Mouse (Mus musculus): ENCODE results near the gene Chga.

Chga gene

DNA sequence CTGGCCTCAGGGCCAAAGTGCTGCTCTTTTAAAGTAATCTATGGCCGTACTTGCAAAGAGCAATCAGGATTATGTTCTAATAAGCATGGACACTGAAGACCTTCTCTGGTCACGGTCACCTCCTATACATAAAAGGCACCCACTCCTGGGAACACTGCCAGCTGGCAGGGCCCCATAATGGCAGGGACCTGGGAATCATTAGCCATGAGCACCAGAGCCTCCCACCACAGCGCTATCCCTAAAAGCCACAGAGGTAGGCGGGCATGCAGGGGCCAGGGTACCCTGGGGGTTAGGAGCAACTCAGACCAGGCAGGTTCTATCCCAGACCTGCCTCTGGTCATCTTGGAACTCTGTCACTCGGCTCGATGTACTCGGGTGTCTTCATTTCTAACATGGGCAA is 45.0 kb downstream of the Chga start:
- no peak for DNase-seq (ENCODE audit: low read depth, low spot score)

DNA sequence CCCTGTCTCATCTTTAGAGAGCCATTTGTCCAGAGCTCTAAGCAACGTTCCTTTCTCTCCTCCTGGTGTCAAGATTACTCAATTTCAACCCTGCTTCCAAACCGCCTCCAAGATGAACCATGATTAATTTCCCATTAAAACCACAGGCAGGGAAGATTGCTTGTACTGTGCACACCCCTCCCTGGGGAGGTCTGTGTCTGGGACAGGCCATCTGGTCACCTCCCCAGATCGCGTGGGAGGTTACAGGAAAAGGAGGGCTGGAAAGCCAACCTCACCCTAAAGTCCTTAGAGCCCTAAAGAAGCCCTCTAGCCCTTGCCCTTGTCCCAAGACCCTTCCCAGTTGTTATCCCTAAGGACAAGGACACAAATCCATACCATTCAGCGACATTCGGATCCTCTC is 45.6 kb downstream of the Chga start:
- no peak for DNase-seq (ENCODE audit: low read depth, low spot score)

DNA sequence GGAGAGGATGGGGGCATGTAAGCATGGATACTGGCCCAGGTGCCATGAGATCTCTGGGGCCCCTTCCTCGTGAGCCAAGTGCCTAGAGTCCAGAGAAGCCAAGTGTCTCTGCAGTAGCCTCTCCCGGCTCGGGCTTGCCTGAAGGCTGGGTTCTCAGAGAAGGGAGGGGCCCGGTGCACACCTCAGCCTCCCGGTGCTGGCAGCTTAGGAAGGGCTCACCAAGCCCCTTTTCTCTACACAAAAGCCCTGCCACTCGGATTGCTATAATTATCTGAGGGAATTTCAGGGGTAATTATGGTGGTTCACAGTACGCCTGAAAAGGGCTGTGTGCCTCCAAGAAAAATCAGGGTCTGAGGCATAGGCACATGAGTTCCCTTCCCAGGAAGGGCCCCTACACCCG is 47.1 kb downstream of the Chga start:
- DNase-seq (ENCODE audit: low read depth, low spot score) = no peak

DNA sequence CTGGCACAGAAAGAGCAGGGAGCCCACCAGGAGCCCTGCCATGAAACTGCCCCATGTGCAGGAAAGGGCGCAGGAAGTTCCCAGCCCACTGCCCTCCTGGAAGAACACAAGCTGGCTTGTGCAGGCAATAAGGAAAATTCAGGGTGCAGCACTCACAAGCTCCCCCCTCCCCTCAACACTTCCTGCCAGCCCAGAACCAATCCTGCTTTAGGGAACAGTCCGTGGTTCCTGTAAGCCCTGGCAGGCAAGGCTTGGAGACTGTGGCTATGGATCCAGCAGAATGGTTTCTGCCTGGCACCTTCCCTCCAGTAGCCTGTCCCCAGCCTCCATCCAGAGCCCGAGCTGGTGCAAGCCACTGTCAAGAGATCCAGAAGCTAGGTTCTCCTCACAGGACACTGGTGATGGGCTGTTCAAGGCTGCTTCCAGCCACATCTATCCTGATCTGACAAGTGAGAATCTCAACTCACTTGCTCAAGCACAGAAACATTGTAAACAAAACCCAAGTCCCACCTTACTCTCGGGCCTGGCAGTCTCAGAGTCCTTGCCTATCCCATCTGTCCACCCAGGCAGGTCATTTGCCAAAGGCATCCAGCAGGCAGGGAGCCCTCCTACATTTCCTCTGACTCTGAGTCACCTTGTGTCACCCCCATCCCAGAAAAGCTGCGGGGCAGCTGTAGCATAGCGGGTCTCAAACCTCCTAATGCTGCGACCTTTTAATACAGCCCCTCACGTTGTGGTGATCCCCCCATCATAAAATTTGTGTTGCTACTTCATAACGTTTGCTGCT is 47.7 kb downstream of the Chga start:
- DNase-seq (ENCODE audit: low read depth, low spot score) = no peak

DNA sequence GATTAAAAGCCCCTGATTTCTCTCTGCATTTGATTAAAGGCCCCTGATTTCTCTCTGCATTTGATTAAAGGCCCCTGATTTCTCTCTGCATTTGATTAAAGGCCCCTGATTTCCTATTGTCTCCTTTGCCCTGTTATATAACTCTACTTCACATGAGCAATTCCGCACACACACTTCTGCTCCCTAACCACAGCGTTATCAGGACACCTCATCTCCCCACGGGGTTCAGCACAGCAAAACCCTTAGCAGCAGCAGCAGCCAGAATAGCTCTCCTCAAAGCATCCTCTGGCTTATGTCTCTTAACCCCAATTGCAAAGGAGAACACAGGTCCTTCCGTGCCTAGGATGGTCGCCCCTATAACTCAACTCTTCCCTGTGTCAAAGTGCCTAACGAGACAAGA is 50.8 kb downstream of the Chga start:
- DNase-seq (ENCODE audit: low read depth, low spot score) = no peak

DNA sequence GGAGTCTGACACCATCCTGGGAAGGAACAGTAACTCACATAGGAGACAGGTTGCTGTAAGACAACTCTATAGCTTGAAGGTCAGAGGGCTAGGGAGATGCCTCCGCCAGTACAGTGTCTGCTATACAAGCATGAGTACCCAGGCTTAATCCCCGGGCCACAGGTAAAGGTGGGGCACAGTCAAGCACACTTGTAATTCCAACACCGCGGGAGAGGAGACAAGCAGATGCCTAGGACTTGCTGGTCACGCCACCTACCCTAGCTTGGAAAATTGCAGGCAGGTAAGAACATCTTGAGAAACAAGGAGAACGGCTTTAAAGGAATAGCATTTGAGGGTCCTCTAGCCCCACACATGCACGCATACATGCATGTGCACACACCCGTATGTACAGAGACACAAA is 52.3 kb downstream of the Chga start:
- DNase-seq (ENCODE audit: low read depth, low spot score) = no peak

DNA sequence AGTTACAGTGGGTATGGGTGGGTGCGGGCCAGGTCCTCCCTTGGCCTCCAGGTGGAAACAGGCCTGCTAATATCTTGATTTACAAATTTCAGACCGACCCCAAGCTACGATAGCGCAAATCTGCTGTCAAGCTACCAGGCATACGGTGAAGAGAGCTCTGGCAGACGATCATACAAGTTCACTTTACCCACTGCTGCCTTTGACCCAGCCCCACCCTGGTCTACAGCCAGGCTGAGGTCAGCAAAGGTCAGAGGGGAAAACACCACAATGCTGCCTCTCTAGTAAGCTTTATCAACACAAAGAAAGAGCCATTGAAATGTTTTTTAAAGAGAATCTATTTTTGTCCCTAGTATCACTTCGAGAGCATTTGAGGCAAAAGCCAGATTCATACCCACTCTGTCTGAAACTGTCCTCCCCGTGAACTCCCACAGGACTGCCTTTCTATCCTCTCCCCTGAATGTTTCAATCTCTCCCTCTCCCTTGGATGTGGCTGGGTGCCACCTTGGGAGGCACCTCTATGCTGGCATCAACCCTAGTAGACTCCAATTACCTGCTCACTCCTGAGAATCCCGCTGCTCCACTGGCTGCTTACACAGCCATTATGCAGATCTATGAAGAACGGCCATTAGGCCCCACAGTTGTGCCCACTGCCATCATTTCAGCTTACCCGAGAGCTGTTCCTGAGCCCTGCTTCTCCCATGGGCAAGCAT is 53.2 kb downstream of the Chga start:
- no peak for DNase-seq (ENCODE audit: low read depth, low spot score)

DNA sequence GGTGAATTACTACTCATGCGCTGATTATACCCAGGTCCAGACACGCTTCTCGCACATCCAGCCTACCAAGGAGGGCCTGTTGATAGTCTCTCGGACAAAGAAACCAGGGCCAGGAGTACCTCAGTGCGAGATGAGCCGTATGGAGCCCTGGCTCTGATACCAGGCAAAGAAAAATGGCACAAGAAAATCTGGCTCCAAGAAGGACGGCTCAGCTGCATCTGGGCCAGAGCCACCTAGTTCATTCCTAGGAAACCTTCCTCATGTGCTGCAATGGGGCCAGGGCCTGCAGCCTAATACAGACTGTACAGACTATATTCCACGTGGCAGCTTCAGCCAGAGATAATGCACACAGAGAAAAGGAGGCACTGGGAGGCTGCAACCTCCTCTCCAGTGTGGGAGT is 56.2 kb downstream of the Chga start:
- DNase-seq (ENCODE audit: low read depth, low spot score) = no peak

DNA sequence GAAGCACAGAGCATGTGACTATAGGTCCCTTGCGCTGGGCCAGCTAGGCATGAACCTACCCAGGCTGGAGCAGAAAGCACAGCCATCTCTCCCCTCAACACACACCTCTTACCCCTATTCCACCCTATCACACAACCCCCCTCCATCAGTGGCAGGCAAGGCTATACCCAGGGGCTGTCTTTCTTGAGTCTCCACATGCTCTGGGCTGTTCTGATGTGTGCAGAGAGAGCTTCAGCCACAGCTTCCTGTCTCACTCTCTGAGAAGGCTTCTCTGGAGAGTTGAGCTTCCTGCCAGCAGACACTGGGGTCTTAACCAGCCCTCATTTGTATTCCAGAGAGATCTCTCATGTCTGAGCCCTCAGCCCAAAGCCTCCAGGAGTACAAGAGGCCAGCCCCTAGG is 57.7 kb downstream of the Chga start:
- DNase-seq (ENCODE audit: low read depth, low spot score) = no peak

DNA sequence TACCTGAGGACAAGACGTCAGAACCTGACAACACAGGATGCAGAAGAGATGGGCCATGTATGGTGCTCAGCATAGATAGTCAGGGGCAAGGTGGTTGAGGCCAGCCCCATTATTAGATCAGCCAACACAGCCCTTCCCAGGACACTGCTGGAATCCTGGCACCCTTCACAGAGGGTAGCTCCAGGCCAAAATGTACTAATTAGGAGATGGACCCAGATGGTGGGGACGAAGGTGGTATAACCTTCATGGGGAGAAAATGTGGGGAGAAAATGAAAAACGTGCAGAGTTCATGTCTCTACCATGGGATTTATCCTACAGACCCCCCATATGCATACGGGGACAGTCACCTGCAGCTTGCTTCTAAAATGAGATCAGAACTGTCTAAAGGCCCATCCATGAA is 58.6 kb downstream of the Chga start:
- DNase-seq (ENCODE audit: low read depth, low spot score) = no peak
